Mouse (Mus musculus) kidney, postnatal 10 days (tissue): ENCODE measurements at regions not wholly inside any gene's neighbourhood (a gene's known extent, or its start where the extent isn't known, plus 50 kb on each side); places are given as distances from the start of the nearest gene placed in this dataset.

Source experiments
- DNase-seq: peaks from one replicate; pipeline ENCODE4 v3.0.0; 2021; ENCODE audit warnings: mixed read lengths

- no peak for DNase-seq
Observed at GRCm38 (mm10) chr9:116365016-116365685, 190.0 kb upstream of the Tgfbr2 start.

- DNase-seq = no peak
Observed at GRCm38 (mm10) chr9:116361092-116361491, 185.9 kb upstream of the Tgfbr2 start.

GRCm38 (mm10) chr9:116354056-116354732 is 179.0 kb upstream of the Tgfbr2 start:
- no peak for DNase-seq

GRCm38 (mm10) chr9:116352801-116353494 is 177.8 kb upstream of the Tgfbr2 start:
- DNase-seq = no peak

- DNase-seq = no peak
Observed at GRCm38 (mm10) chr9:116350804-116351547, 175.8 kb upstream of the Tgfbr2 start.

- no peak for DNase-seq
Observed at GRCm38 (mm10) chr9:116347021-116347420, 171.9 kb upstream of the Tgfbr2 start.

- no peak for DNase-seq
Observed at GRCm38 (mm10) chr9:116346495-116346894, 171.3 kb upstream of the Tgfbr2 start.

- DNase-seq = no peak
Observed at GRCm38 (mm10) chr9:116343086-116343481, 167.9 kb upstream of the Tgfbr2 start.

- no peak for DNase-seq
Observed at GRCm38 (mm10) chr9:116342446-116343085, 167.4 kb upstream of the Tgfbr2 start.

- DNase-seq = no peak
Observed at GRCm38 (mm10) chr9:116342009-116342408, 166.8 kb upstream of the Tgfbr2 start.

- DNase-seq = peak; percentile 41
Observed at GRCm38 (mm10) chr9:116340952-116341351, 165.8 kb upstream of the Tgfbr2 start.

GRCm38 (mm10) chr9:116338729-116339100 is 163.6 kb upstream of the Tgfbr2 start:
- no peak for DNase-seq

GRCm38 (mm10) chr9:116338093-116338728 is 163.1 kb upstream of the Tgfbr2 start:
- DNase-seq = peak; percentile 30

GRCm38 (mm10) chr9:116337446-116338010 is 162.4 kb upstream of the Tgfbr2 start:
- DNase-seq = no peak

GRCm38 (mm10) chr9:116335561-116336478 is 160.7 kb upstream of the Tgfbr2 start:
- DNase-seq = no peak

- no peak for DNase-seq
Observed at GRCm38 (mm10) chr9:116333956-116334463, 158.8 kb upstream of the Tgfbr2 start.

GRCm38 (mm10) chr9:116332485-116333118 is 157.4 kb upstream of the Tgfbr2 start:
- no peak for DNase-seq

GRCm38 (mm10) chr9:116331406-116331805 is 156.2 kb upstream of the Tgfbr2 start:
- DNase-seq = no peak

- DNase-seq = no peak
Observed at GRCm38 (mm10) chr9:116330796-116331195, 155.6 kb upstream of the Tgfbr2 start.

- DNase-seq = no peak
Observed at GRCm38 (mm10) chr9:116329147-116329546, 154.0 kb upstream of the Tgfbr2 start.
